Mouse (Mus musculus) embryo, embryonic 11 days (tissue): ENCODE data around the gene Slc15a1.

Experiments used
- DNase-seq: peaks from one replicate; pipeline ENCODE4 v3.0.0-alpha.2; 2015

Gene Slc15a1

GRCm38 (mm10) chr14:121504781-121505484, at the start of gene Slc15a1:
Gene Slc15a1, minus strand, starts transcription at chr14:121505252.
- no peak for DNase-seq

- DNase-seq: no peak
These were observed 48.7 kb upstream of the Slc15a1 start for GRCm38 (mm10) chr14:121553785-121554184.

GRCm38 (mm10) chr14:121552586-121552985, 47.5 kb upstream of the Slc15a1 start:
- DNase-seq: no peak

GRCm38 (mm10) chr14:121549834-121550233, 44.8 kb upstream of the Slc15a1 start:
- no peak for DNase-seq

GRCm38 (mm10) chr14:121547745-121548144, 42.7 kb upstream of the Slc15a1 start:
- peak; percentile 58 for DNase-seq

- no peak for DNase-seq
These were observed 41.6 kb upstream of the Slc15a1 start for GRCm38 (mm10) chr14:121546621-121547020.

GRCm38 (mm10) chr14:121545551-121546331, 40.7 kb upstream of the Slc15a1 start:
- DNase-seq: no peak

- no peak for DNase-seq
These were observed 36.2 kb upstream of the Slc15a1 start for GRCm38 (mm10) chr14:121541262-121541661.

GRCm38 (mm10) chr14:121534501-121534900, 29.4 kb upstream of the Slc15a1 start:
- no peak for DNase-seq

GRCm38 (mm10) chr14:121530853-121531252, 25.8 kb upstream of the Slc15a1 start:
- DNase-seq: no peak

GRCm38 (mm10) chr14:121527883-121528282, 22.8 kb upstream of the Slc15a1 start:
- DNase-seq: no peak

GRCm38 (mm10) chr14:121527201-121527600, 22.1 kb upstream of the Slc15a1 start:
- no peak for DNase-seq

GRCm38 (mm10) chr14:121521709-121522108, 16.7 kb upstream of the Slc15a1 start:
- DNase-seq: no peak

GRCm38 (mm10) chr14:121516881-121517280, 11.8 kb upstream of the Slc15a1 start:
- DNase-seq: no peak

- no peak for DNase-seq
These were observed 3.9 kb upstream of the Slc15a1 start for GRCm38 (mm10) chr14:121508929-121509328.

- no peak for DNase-seq
These were observed 1.3 kb upstream of the Slc15a1 start for GRCm38 (mm10) chr14:121506336-121506735.

GRCm38 (mm10) chr14:121505485-121505860, 421 bp upstream of the Slc15a1 start:
- no peak for DNase-seq

- no peak for DNase-seq
These were observed 4.5 kb downstream of the Slc15a1 start for GRCm38 (mm10) chr14:121500577-121500976.

GRCm38 (mm10) chr14:121499769-121500168, 5.3 kb downstream of the Slc15a1 start:
- no peak for DNase-seq

GRCm38 (mm10) chr14:121497800-121498199, 7.3 kb downstream of the Slc15a1 start:
- no peak for DNase-seq

GRCm38 (mm10) chr14:121495741-121496140, 9.3 kb downstream of the Slc15a1 start:
- no peak for DNase-seq

GRCm38 (mm10) chr14:121495120-121495519, 9.9 kb downstream of the Slc15a1 start:
- DNase-seq: no peak

- no peak for DNase-seq
These were observed 10.8 kb downstream of the Slc15a1 start for GRCm38 (mm10) chr14:121494238-121494637.

- no peak for DNase-seq
These were observed 11.3 kb downstream of the Slc15a1 start for GRCm38 (mm10) chr14:121493712-121494111.
